Comparison of ENCODE assay signal across 10 mouse cellular contexts in genomic region chr9:63720715-63721114, GRCm38 (mm10). TPM values are rescaled to one million over a fixed set of nuclear protein-coding genes. Genes with fewer than 3 reads are reported as not detected.
A peak's percentile ranks its signal among the peaks of the same experiment; 100 is the strongest.
DNase-seq lines count a peak whose midpoint lies in the region; ATAC-seq lines count a peak whose summit lies in the region.
"Had no signal": no experiment of that assay in that cellular context is flagged by ENCODE, and none has a peak within 500 bp of the region (broad histone marks: within the 10 kb centered on the region; RNA-seq: fewer than 3 reads in every experiment).

No protein-coding gene starts in this region.

- no peak for ATAC-seq in embryonic facial prominence, embryonic 12.5 days (ENCODE audit: insufficient number of reproducible peaks, insufficient read depth, low FRiP score, low TSS enrichment)
- ATAC-seq in neural tube, embryonic 15.5 days (ENCODE audit: low FRiP score), result no peak
- ATAC-seq in hindbrain, embryonic 14.5 days (ENCODE audit: low FRiP score), result no peak

- 0 out of 2 replicates have a peak overlapping the region, but pooled peaks have one; percentile 2 for H3K27ac ChIP-seq in embryonic facial prominence, embryonic 12.5 days
- no peak overlapping the region; the same call in 1 of the 2 replicates for H3K27ac ChIP-seq in embryonic facial prominence, embryonic 10.5 days (replicated peaks)
- peak overlapping the region; percentile 28; the same call in 1 of the 2 replicates for H3K27ac ChIP-seq in neural tube, embryonic 15.5 days (replicated peaks)
- no peak overlapping the region for H3K27ac ChIP-seq in hindbrain, embryonic 14.5 days
- H3K27ac ChIP-seq: embryonic facial prominence, embryonic 13.5 days; neural tube, embryonic 12.5 days had no signal

- peaks cover 32% of the 10 kb centered on the region for H3K4me1 ChIP-seq in embryonic facial prominence, embryonic 12.5 days
- peaks cover 72% of the 10 kb centered on the region for H3K4me1 ChIP-seq in embryonic facial prominence, embryonic 10.5 days
- H3K4me1 ChIP-seq in neural tube, embryonic 15.5 days, result peaks cover 28% of the 10 kb centered on the region
- H3K4me1 ChIP-seq in hindbrain, embryonic 14.5 days (replicated peaks; ENCODE audit: control insufficient read depth, insufficient read depth, low read length), result peaks cover 9% of the 10 kb centered on the region; the same call in 1 of the 2 replicates

- no peak overlapping the region for H3K4me2 ChIP-seq in embryonic facial prominence, embryonic 12.5 days (replicated peaks)
- H3K4me2 ChIP-seq in neural tube, embryonic 15.5 days, result no peak overlapping the region
- H3K4me2 ChIP-seq in hindbrain, embryonic 14.5 days (replicated peaks), result no peak overlapping the region
- H3K4me2 ChIP-seq: embryonic facial prominence, embryonic 13.5 days; neural tube, embryonic 12.5 days had no signal

- no peak overlapping the region for H3K9ac ChIP-seq in embryonic facial prominence, embryonic 12.5 days
- no peak overlapping the region for H3K9ac ChIP-seq in neural tube, embryonic 15.5 days (replicated peaks)
- H3K9ac ChIP-seq in hindbrain, embryonic 14.5 days, result no peak overlapping the region
- H3K9ac ChIP-seq: embryonic facial prominence, embryonic 13.5 days; neural tube, embryonic 12.5 days had no signal

- no peak overlapping the region for H3K4me3 ChIP-seq in embryonic facial prominence, embryonic 12.5 days
- H3K4me3 ChIP-seq in embryonic facial prominence, embryonic 10.5 days, result no peak overlapping the region
- no peak overlapping the region for H3K4me3 ChIP-seq in neural tube, embryonic 15.5 days (replicated peaks)
- H3K4me3 ChIP-seq in hindbrain, embryonic 14.5 days (replicated peaks; ENCODE audit: low read length), result no peak overlapping the region
- H3K4me3 ChIP-seq: embryonic facial prominence, embryonic 13.5 days; neural tube, embryonic 12.5 days had no signal

- H3K27me3 ChIP-seq in embryonic facial prominence, embryonic 12.5 days, result no peaks in the 10 kb centered on the region
- no peaks in the 10 kb centered on the region for H3K27me3 ChIP-seq in embryonic facial prominence, embryonic 10.5 days (replicated peaks; ENCODE audit: low read depth, poor library complexity, severe bottlenecking)
- H3K27me3 ChIP-seq in neural tube, embryonic 15.5 days (replicated peaks), result no peaks in the 10 kb centered on the region
- no peaks in the 10 kb centered on the region for H3K27me3 ChIP-seq in hindbrain, embryonic 14.5 days (ENCODE audit: control insufficient read depth, insufficient read depth, low read length)
- H3K27me3 ChIP-seq: embryonic facial prominence, embryonic 13.5 days; neural tube, embryonic 12.5 days had no signal

- 66% methylated on average over 6 of the region's 6 CpGs for WGBS in embryonic facial prominence, embryonic 12.5 days
- 64% methylated on average over 6 of the region's 6 CpGs for WGBS in embryonic facial prominence, embryonic 10.5 days
- WGBS in neural tube, embryonic 15.5 days, result 85% methylated on average over 6 of the region's 6 CpGs
- 78% methylated on average over 6 of the region's 6 CpGs for WGBS in hindbrain, embryonic 14.5 days

- no peak for DNase-seq in embryonic facial prominence, embryonic 10.5 days (ENCODE audit: low spot score)
- DNase-seq in neural tube, embryonic 10.5 days (ENCODE audit: extremely low spot score, low spot score), result no peak
- peak; percentile 44 for DNase-seq in lung, postnatal 14 days
- peak; percentile 80 for DNase-seq in thymus, postnatal 25 days
- no peak for DNase-seq in adipocyte (ENCODE audit: low spot score)
- no peak for DNase-seq in hindbrain, embryonic 14.5 days (ENCODE audit: low spot score)

- no peaks in the 10 kb centered on the region for H3K9me3 ChIP-seq in embryonic facial prominence, embryonic 12.5 days
- no peaks in the 10 kb centered on the region for H3K9me3 ChIP-seq in embryonic facial prominence, embryonic 10.5 days
- H3K9me3 ChIP-seq in neural tube, embryonic 15.5 days (replicated peaks), result no peaks in the 10 kb centered on the region
- no peaks in the 10 kb centered on the region for H3K9me3 ChIP-seq in hindbrain, embryonic 14.5 days (ENCODE audit: control insufficient read depth, low read length)
- H3K9me3 ChIP-seq: embryonic facial prominence, embryonic 13.5 days; neural tube, embryonic 12.5 days had no signal

- no peaks in the 10 kb centered on the region; the same call in 1 of the 2 replicates for H3K36me3 ChIP-seq in embryonic facial prominence, embryonic 12.5 days
- peaks cover 42% of the 10 kb centered on the region for H3K36me3 ChIP-seq in embryonic facial prominence, embryonic 10.5 days (replicated peaks)
- no peaks in the 10 kb centered on the region for H3K36me3 ChIP-seq in neural tube, embryonic 15.5 days
- H3K36me3 ChIP-seq in hindbrain, embryonic 14.5 days (replicated peaks; ENCODE audit: control insufficient read depth, insufficient read depth), result no peaks in the 10 kb centered on the region
- H3K36me3 ChIP-seq: neural tube, embryonic 12.5 days had no signal

RNA-seq across cellular contexts. Expression of gene Smad3, which starts 37.1 kb away (rescaled TPM):
- polyA plus RNA-seq in embryonic facial prominence, embryonic 12.5 days (2016; fragmentation: Nextera tagmentation; extraction: Ambion mirVana), result 37.4 and 38.6 TPM in 2 replicates
- polyA plus RNA-seq in embryonic facial prominence, embryonic 10.5 days (2016; fragmentation: Nextera tagmentation; extraction: Ambion mirVana), result 23.4 and 25.5 TPM in 2 replicates
- polyA plus RNA-seq in neural tube, embryonic 15.5 days (2015; fragmentation: Nextera tagmentation; extraction: Ambion mirVana), result 8.7 and 12.2 TPM in 2 replicates
- 7.3 and 9.0 TPM in 2 replicates for polyA plus RNA-seq in hindbrain, embryonic 14.5 days (2014; fragmentation: Nextera tagmentation; extraction: Ambion mirVana)

Comparison
In these comparisons a context has a peak if more than half of its experiments do, and no peak if none do; other contexts are left out.
1. H3K27ac ChIP-seq: peak in embryonic facial prominence, embryonic 12.5 days (single experiment) and neural tube, embryonic 15.5 days (single experiment); none in embryonic facial prominence, embryonic 10.5 days (single experiment) and hindbrain, embryonic 14.5 days (single experiment).
2. DNase-seq: peak in lung, postnatal 14 days (single experiment) and thymus, postnatal 25 days (single experiment); none in embryonic facial prominence, embryonic 10.5 days (single experiment), neural tube, embryonic 10.5 days (single experiment), adipocyte (single experiment) and hindbrain, embryonic 14.5 days (single experiment).